Mouse (Mus musculus): ENCODE data around the gene Baiap2l1. TPM values are rescaled to one million over a fixed set of nuclear protein-coding genes. Genes with fewer than 3 reads are reported as not detected.

Baiap2l1 gene
- polyA plus RNA-seq, 1 experiment from 2014 or later = 11.0 TPM

- H3K27ac ChIP-seq (replicated peaks in 1 of 2; ENCODE audit: control insufficient read depth in 1 of 2, insufficient read depth in 1 of 2, low read depth in 2 of 2, low read length in 2 of 2) = peak overlapping the region in 1 of 2 experiments; percentile 31; a peak in 1 of 4 replicates
- 68% methylated on average over 9 of the region's 9 CpGs for WGBS
Observed at GRCm38 (mm10) chr5:144286591-144287266, 71.2 kb downstream of the Baiap2l1 start.

DNA sequence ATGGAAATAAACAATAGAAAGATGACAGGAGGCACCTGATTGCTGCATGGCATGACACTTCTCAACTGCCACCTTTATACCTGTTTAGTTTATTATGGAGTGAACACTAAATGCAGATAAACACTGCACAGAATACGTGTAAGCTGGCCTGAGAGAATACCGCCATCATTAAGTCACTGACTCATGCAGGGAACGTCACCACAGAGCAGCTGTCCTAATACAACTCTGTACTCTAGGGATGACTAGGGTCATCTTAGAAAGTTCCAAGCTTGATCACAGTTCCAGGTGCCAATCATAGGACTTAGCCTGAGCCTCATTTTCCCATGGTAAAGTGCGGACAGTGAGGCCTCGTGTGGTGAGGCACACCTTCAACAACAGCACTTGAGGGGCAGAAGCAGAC is 73.3 kb downstream of the Baiap2l1 start:
- Histone ChIP-seq H3K9me3 (ENCODE audit: control insufficient read depth, low read length) (no peaks in the 10 kb centered on the region), H3K36me3 (ENCODE audit: control insufficient read depth, insufficient read depth, low read length) (peaks cover 39% of the 10 kb centered on the region), H3K4me2 (ENCODE audit: low read length) (no peak overlapping the region), H3K4me1 (ENCODE audit: control insufficient read depth in 2 of 2, insufficient read depth in 2 of 2, low read length in 2 of 2) (peaks cover 7 to 17% of the 10 kb centered on the region in 2 experiments), H3K27ac (replicated peaks in 1 of 2; ENCODE audit: control insufficient read depth in 1 of 2, insufficient read depth in 1 of 2, low read depth in 2 of 2, low read length in 2 of 2) (no peak overlapping the region), H3K27me3 (ENCODE audit: control insufficient read depth, insufficient read depth, low read length) (no peaks in the 10 kb centered on the region), H3K9ac (ENCODE audit: low read length) (no peak overlapping the region), H3K4me3 (ENCODE audit: control insufficient read depth in 1 of 2, insufficient read depth in 1 of 2, low read depth in 1 of 2, low read length in 2 of 2) (no peak overlapping the region)
- no peak for ATAC-seq (ENCODE audit: insufficient number of reproducible peaks, insufficient read depth, low FRiP score, low read depth)
- 80% methylated on average over 5 of the region's 5 CpGs for WGBS

More at GRCm38 (mm10) chr5:144286591-144287266, 71.2 kb downstream of the Baiap2l1 start:
- H3K36me3 ChIP-seq (ENCODE audit: control insufficient read depth, insufficient read depth, low read length) = peaks cover 19% of the 10 kb centered on the region
- no peaks in the 10 kb centered on the region for H3K9me3 ChIP-seq (ENCODE audit: control insufficient read depth, low read length)
- no peak overlapping the region for H3K9ac ChIP-seq (ENCODE audit: low read length)
- no peaks in the 10 kb centered on the region for H3K27me3 ChIP-seq (ENCODE audit: control insufficient read depth, insufficient read depth, low read length)
- no peak overlapping the region for H3K4me2 ChIP-seq (ENCODE audit: low read length)
- no peak for ATAC-seq (ENCODE audit: insufficient number of reproducible peaks, insufficient read depth, low FRiP score, low read depth)
- no peak overlapping the region for H3K4me3 ChIP-seq (ENCODE audit: control insufficient read depth in 1 of 2, insufficient read depth in 1 of 2, low read depth in 1 of 2, low read length in 2 of 2)
- peaks cover 14 to 26% of the 10 kb centered on the region in 2 experiments for H3K4me1 ChIP-seq (ENCODE audit: control insufficient read depth in 2 of 2, insufficient read depth in 2 of 2, low read length in 2 of 2)

GRCm38 (mm10) chr5:144283551-144284031 is 74.3 kb downstream of the Baiap2l1 start:
- no peak overlapping the region for H3K4me3 ChIP-seq (ENCODE audit: control insufficient read depth in 1 of 2, insufficient read depth in 1 of 2, low read depth in 1 of 2, low read length in 2 of 2)
- no peak for ATAC-seq (ENCODE audit: insufficient number of reproducible peaks, insufficient read depth, low FRiP score, low read depth)
- peaks cover 7 to 17% of the 10 kb centered on the region in 2 experiments for H3K4me1 ChIP-seq (ENCODE audit: control insufficient read depth in 2 of 2, insufficient read depth in 2 of 2, low read length in 2 of 2)
- H3K9ac ChIP-seq (ENCODE audit: low read length) = no peak overlapping the region
- WGBS = 56% methylated on average over 8 of the region's 8 CpGs
- H3K36me3 ChIP-seq (ENCODE audit: control insufficient read depth, insufficient read depth, low read length) = peaks cover 48% of the 10 kb centered on the region
- no peaks in the 10 kb centered on the region for H3K9me3 ChIP-seq (ENCODE audit: control insufficient read depth, low read length)
- no peaks in the 10 kb centered on the region for H3K27me3 ChIP-seq (ENCODE audit: control insufficient read depth, insufficient read depth, low read length)
- no peak overlapping the region for H3K27ac ChIP-seq (replicated peaks in 1 of 2; ENCODE audit: control insufficient read depth in 1 of 2, insufficient read depth in 1 of 2, low read depth in 2 of 2, low read length in 2 of 2)
- no peak overlapping the region for H3K4me2 ChIP-seq (ENCODE audit: low read length)

DNA sequence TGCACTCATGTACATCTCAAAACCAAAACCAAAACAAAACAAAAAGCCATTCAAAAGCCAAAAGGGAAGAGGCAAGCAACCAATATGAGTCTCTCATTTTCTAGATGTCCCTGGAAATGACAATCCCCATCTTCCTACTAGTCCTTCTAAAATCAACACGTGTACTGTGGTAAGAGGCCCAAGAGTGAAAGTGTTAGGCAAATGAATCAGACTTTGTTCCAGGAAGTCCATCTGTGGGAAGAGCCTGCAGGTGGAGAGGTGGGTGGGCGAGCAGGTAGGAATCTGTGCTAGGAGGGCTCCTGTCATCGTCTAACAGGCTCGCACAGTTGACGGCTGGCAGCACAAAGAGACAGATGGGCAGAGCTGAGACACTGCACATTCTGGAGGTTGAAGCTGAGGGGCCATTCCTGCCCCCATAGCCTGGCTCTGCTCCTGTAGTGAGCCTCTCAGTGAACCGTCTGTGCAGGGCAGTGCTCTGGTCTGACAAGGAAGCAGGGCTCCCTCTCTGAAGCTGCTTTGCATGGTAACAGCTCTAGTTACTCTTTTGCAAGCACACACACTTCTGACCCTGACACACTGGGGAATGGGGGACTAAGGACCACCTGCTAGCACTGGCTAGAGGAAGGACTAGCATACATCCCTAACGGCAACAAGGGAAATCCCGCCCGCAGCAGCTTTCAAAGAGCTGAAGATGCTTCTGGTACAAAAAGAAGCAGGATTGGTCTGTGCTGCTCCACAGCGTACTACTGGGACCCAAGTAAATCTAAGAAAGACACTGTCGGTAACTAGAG is 75.2 kb downstream of the Baiap2l1 start:
- Histone ChIP-seq H3K36me3 (ENCODE audit: control insufficient read depth, insufficient read depth, low read length) (peaks cover 57% of the 10 kb centered on the region), H3K27me3 (ENCODE audit: control insufficient read depth, insufficient read depth, low read length) (no peaks in the 10 kb centered on the region), H3K4me2 (ENCODE audit: low read length) (no peak overlapping the region), H3K9ac (ENCODE audit: low read length) (0 out of 2 replicates have a peak overlapping the region, but pooled peaks have one; percentile 21), H3K4me1 (ENCODE audit: control insufficient read depth in 2 of 2, insufficient read depth in 2 of 2, low read length in 2 of 2) (peaks cover 7 to 15% of the 10 kb centered on the region in 2 experiments), H3K27ac (replicated peaks in 1 of 2; ENCODE audit: control insufficient read depth in 1 of 2, insufficient read depth in 1 of 2, low read depth in 2 of 2, low read length in 2 of 2) (no peak overlapping the region), H3K4me3 (ENCODE audit: control insufficient read depth in 1 of 2, insufficient read depth in 1 of 2, low read depth in 1 of 2, low read length in 2 of 2) (no peak overlapping the region), H3K9me3 (ENCODE audit: control insufficient read depth, low read length) (no peaks in the 10 kb centered on the region)
- ATAC-seq (ENCODE audit: insufficient number of reproducible peaks, insufficient read depth, low FRiP score, low read depth) = no peak
- 73% methylated on average over 11 of the region's 11 CpGs for WGBS

- Histone ChIP-seq H3K4me3 (ENCODE audit: control insufficient read depth in 1 of 2, insufficient read depth in 1 of 2, low read depth in 1 of 2, low read length in 2 of 2) (no peak overlapping the region), H3K27ac (replicated peaks in 1 of 2; ENCODE audit: control insufficient read depth in 1 of 2, insufficient read depth in 1 of 2, low read depth in 2 of 2, low read length in 2 of 2) (no peak overlapping the region), H3K9ac (ENCODE audit: low read length) (no peak overlapping the region), H3K4me1 (ENCODE audit: control insufficient read depth in 2 of 2, insufficient read depth in 2 of 2, low read length in 2 of 2) (peaks cover 3 to 7% of the 10 kb centered on the region in 2 experiments; a peak in 3 of 4 replicates), H3K36me3 (ENCODE audit: control insufficient read depth, insufficient read depth, low read length) (peaks cover 67% of the 10 kb centered on the region), H3K4me2 (ENCODE audit: low read length) (no peak overlapping the region), H3K27me3 (ENCODE audit: control insufficient read depth, insufficient read depth, low read length) (no peaks in the 10 kb centered on the region), H3K9me3 (ENCODE audit: control insufficient read depth, low read length) (no peaks in the 10 kb centered on the region)
- 95% methylated on average over 13 of the region's 13 CpGs for WGBS
- no peak for ATAC-seq (ENCODE audit: insufficient number of reproducible peaks, insufficient read depth, low FRiP score, low read depth)
Observed at GRCm38 (mm10) chr5:144279926-144280325, 78.0 kb downstream of the Baiap2l1 start.

DNA sequence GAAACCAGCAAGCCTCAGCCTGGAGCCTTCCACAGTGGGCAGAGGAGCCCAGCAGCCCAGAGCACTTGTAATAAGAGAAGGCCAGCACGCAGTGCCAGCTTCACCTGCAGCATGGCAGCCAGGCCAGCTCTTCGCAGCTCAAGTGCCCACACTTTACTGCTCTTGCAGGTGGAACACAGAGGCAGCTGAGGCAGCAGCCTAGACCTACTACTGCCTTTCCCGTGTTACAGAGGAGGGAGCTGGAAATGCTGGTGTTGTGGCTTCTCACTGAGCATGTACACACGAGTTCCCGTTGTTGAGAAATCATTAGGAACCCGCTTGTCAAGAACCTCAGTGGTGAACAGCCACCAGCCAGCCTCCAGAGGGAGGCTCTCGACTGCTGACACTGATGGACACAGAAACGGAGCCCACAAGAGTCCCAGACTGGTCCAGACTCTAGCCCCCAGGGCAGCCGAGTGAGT is 78.8 kb downstream of the Baiap2l1 start:
- WGBS = 69% methylated on average over 9 of the region's 9 CpGs
- Histone ChIP-seq H3K4me3 (ENCODE audit: control insufficient read depth in 1 of 2, insufficient read depth in 1 of 2, low read depth in 1 of 2, low read length in 2 of 2) (no peak overlapping the region), H3K36me3 (ENCODE audit: control insufficient read depth, insufficient read depth, low read length) (peaks cover 64% of the 10 kb centered on the region), H3K27ac (replicated peaks in 1 of 2; ENCODE audit: control insufficient read depth in 1 of 2, insufficient read depth in 1 of 2, low read depth in 2 of 2, low read length in 2 of 2) (no peak overlapping the region), H3K9ac (ENCODE audit: low read length) (no peak overlapping the region), H3K4me2 (ENCODE audit: low read length) (no peak overlapping the region), H3K9me3 (ENCODE audit: control insufficient read depth, low read length) (no peaks in the 10 kb centered on the region), H3K27me3 (ENCODE audit: control insufficient read depth, insufficient read depth, low read length) (no peaks in the 10 kb centered on the region), H3K4me1 (ENCODE audit: control insufficient read depth in 2 of 2, insufficient read depth in 2 of 2, low read length in 2 of 2) (peaks cover 2 to 7% of the 10 kb centered on the region in 2 experiments; a peak in 3 of 4 replicates)
- no peak for ATAC-seq (ENCODE audit: insufficient number of reproducible peaks, insufficient read depth, low FRiP score, low read depth)

GRCm38 (mm10) chr5:144278374-144278960 is 79.4 kb downstream of the Baiap2l1 start:
- no peak overlapping the region for H3K9ac ChIP-seq (ENCODE audit: low read length)
- H3K27me3 ChIP-seq (ENCODE audit: control insufficient read depth, insufficient read depth, low read length) = no peaks in the 10 kb centered on the region
- H3K4me1 ChIP-seq (ENCODE audit: control insufficient read depth in 2 of 2, insufficient read depth in 2 of 2, low read length in 2 of 2) = peaks cover 0 to 3% of the 10 kb centered on the region in 2 experiments; a peak in 1 of 4 replicates
- no peak overlapping the region for H3K4me2 ChIP-seq (ENCODE audit: low read length)
- no peak overlapping the region for H3K4me3 ChIP-seq (ENCODE audit: control insufficient read depth in 1 of 2, insufficient read depth in 1 of 2, low read depth in 1 of 2, low read length in 2 of 2)
- H3K36me3 ChIP-seq (ENCODE audit: control insufficient read depth, insufficient read depth, low read length) = peaks cover 60% of the 10 kb centered on the region
- H3K27ac ChIP-seq (replicated peaks in 1 of 2; ENCODE audit: control insufficient read depth in 1 of 2, insufficient read depth in 1 of 2, low read depth in 2 of 2, low read length in 2 of 2) = no peak overlapping the region
- 85% methylated on average over 12 of the region's 13 CpGs for WGBS
- ATAC-seq (ENCODE audit: insufficient number of reproducible peaks, insufficient read depth, low FRiP score, low read depth) = no peak
- no peaks in the 10 kb centered on the region for H3K9me3 ChIP-seq (ENCODE audit: control insufficient read depth, low read length)

Measured in heart, embryonic 14.5 days (tissue).